Mouse (Mus musculus) midbrain, embryonic 12.5 days (tissue): Measurements from ENCODE around the gene Smyd3. TPM values are rescaled to one million over a fixed set of nuclear protein-coding genes. Genes with fewer than 3 reads are reported as not detected.
A peak's percentile ranks its signal among the peaks of the same experiment; 100 is the strongest.

Source experiments
- ATAC-seq: fragments of 200-750 bp; cut with Nextera tagmentation; 2 replicates; pipeline ENCODE4 v1.8.0; 2017; ENCODE audit warnings: low read depth, moderate TSS enrichment, moderate library complexity; ENCODE audit not compliant: low FRiP score
- H3K27ac ChIP-seq: fragments of 300-500 bp; sonication (generic); replicated peaks from 2 replicates; pipeline ENCODE4 v1.5.1; 2016; ENCODE audit warnings: mild to moderate bottlenecking
- H3K27me3 ChIP-seq: fragments of 300-500 bp; sonication (generic); 2 replicates; pipeline ENCODE4 v1.6.1; 2016; ENCODE audit warnings: mild to moderate bottlenecking
- H3K36me3 ChIP-seq: fragments of 300-500 bp; sonication (generic); 2 replicates; pipeline ENCODE4 v1.6.1; 2016
- H3K4me1 ChIP-seq: fragments of 300-500 bp; sonication (generic); 2 replicates; pipeline ENCODE4 v1.6.1; 2016
- H3K4me2 ChIP-seq: fragments of 300-500 bp; sonication (generic); replicated peaks from 2 replicates; pipeline ENCODE4 v1.6.1; 2016; ENCODE audit warnings: mild to moderate bottlenecking, moderate library complexity
- H3K4me3 ChIP-seq: fragments of 300-500 bp; sonication (generic); 2 replicates; pipeline ENCODE4 v1.5.1; 2016; ENCODE audit warnings: mild to moderate bottlenecking
- H3K9ac ChIP-seq: fragments of 300-500 bp; sonication (generic); replicated peaks from 2 replicates; pipeline ENCODE4 v1.6.1; 2016; ENCODE audit warnings: mild to moderate bottlenecking, moderate library complexity
- H3K9me3 ChIP-seq: fragments of 300-500 bp; sonication (generic); 2 replicates; pipeline ENCODE4 v1.6.1; 2016; ENCODE audit warnings: mild to moderate bottlenecking
- WGBS: fragments of 180-500 bp; shearing (Covaris S2); methylation state at CpG from one replicate; pipeline ENCODE4 v1.1.7; 2016; 5-methylcytosine and 5-hydroxymethylcytosine counted together
- polyA plus RNA-seq: library from polyadenylated mRNA; unstranded; fragments of >200 nt; fragmentation: Nextera tagmentation; extraction: Ambion mirVana; gene quantifications from 2 replicates; pipeline ENCODE4 v1.2.1, GENCODE M21; 2016

The Smyd3 gene
- polyA plus RNA-seq, 1 experiment from 2014 or later = 14.3 TPM

GRCm38 (mm10) chr1:179354250-179354649 lies 163.6 kb downstream of the Smyd3 start:
- 87% methylated on average over 6 of the region's 6 CpGs for WGBS
- H3K27ac ChIP-seq = no peak overlapping the region
- ATAC-seq = no peak
- no peaks in the 10 kb centered on the region for H3K27me3 ChIP-seq
- H3K9me3 ChIP-seq = no peaks in the 10 kb centered on the region
- H3K36me3 ChIP-seq = no peaks in the 10 kb centered on the region
- no peaks in the 10 kb centered on the region for H3K4me1 ChIP-seq
- H3K4me3 ChIP-seq = no peak overlapping the region
- H3K9ac ChIP-seq = no peak overlapping the region
- no peak overlapping the region for H3K4me2 ChIP-seq

- H3K27ac ChIP-seq = peak overlapping the region; percentile 64
- ATAC-seq = peak; percentile 59; the same call in 1 of the 2 replicates
- H3K27me3 ChIP-seq = no peaks in the 10 kb centered on the region
- H3K4me1 ChIP-seq = 0 out of 2 replicates have a peak, but pooled peaks cover 2% of the 10 kb centered on the region
- H3K36me3 ChIP-seq = no peaks in the 10 kb centered on the region
- 32% methylated on average over 2 of the region's 2 CpGs for WGBS
- no peak overlapping the region for H3K9ac ChIP-seq
- H3K4me3 ChIP-seq = no peak overlapping the region
- no peaks in the 10 kb centered on the region for H3K9me3 ChIP-seq
- no peak overlapping the region for H3K4me2 ChIP-seq
Measured at GRCm38 (mm10) chr1:179345318-179345925, 172.4 kb downstream of the Smyd3 start.

- Histone ChIP-seq H3K27me3 (no peaks in the 10 kb centered on the region), H3K36me3 (no peaks in the 10 kb centered on the region), H3K4me2 (no peak overlapping the region), H3K4me1 (peaks cover 3% of the 10 kb centered on the region; the same call in 1 of the 2 replicates), H3K27ac (no peak overlapping the region), H3K4me3 (no peak overlapping the region), H3K9ac (no peak overlapping the region), H3K9me3 (no peaks in the 10 kb centered on the region)
- WGBS = 89% methylated on average over 17 of the region's 17 CpGs
- ATAC-seq = no peak
Measured at GRCm38 (mm10) chr1:179343426-179343825, 174.4 kb downstream of the Smyd3 start.

GRCm38 (mm10) chr1:179341589-179341988 lies 176.3 kb downstream of the Smyd3 start:
- Histone ChIP-seq H3K27me3 (no peaks in the 10 kb centered on the region), H3K4me2 (no peak overlapping the region), H3K4me3 (no peak overlapping the region), H3K4me1 (peaks cover 11% of the 10 kb centered on the region; the same call in 1 of the 2 replicates), H3K27ac (no peak overlapping the region), H3K9me3 (no peaks in the 10 kb centered on the region), H3K9ac (no peak overlapping the region), H3K36me3 (no peaks in the 10 kb centered on the region)
- no peak for ATAC-seq
- 57% methylated on average over 1 of the region's 1 CpGs for WGBS

GRCm38 (mm10) chr1:179339066-179339465 lies 178.8 kb downstream of the Smyd3 start:
- WGBS = 82% methylated on average over 3 of the region's 3 CpGs

GRCm38 (mm10) chr1:179337529-179337928 lies 180.3 kb downstream of the Smyd3 start:
- Histone ChIP-seq H3K9ac (no peak overlapping the region), H3K27me3 (no peaks in the 10 kb centered on the region), H3K9me3 (no peaks in the 10 kb centered on the region), H3K27ac (peak overlapping the region; percentile 54), H3K4me2 (no peak overlapping the region), H3K36me3 (no peaks in the 10 kb centered on the region), H3K4me3 (no peak overlapping the region), H3K4me1 (peaks cover 9% of the 10 kb centered on the region; the same call in 1 of the 2 replicates)
- ATAC-seq = no peak
- WGBS = 88% methylated on average over 5 of the region's 5 CpGs

More at GRCm38 (mm10) chr1:179339066-179339465, 178.8 kb downstream of the Smyd3 start:
- ATAC-seq = no peak
- Histone ChIP-seq H3K9me3 (no peaks in the 10 kb centered on the region), H3K4me3 (no peak overlapping the region), H3K27ac (peak overlapping the region; percentile 54; the same call in 1 of the 2 replicates), H3K27me3 (no peaks in the 10 kb centered on the region), H3K4me1 (peaks cover 9% of the 10 kb centered on the region; the same call in 1 of the 2 replicates), H3K36me3 (no peaks in the 10 kb centered on the region), H3K4me2 (no peak overlapping the region), H3K9ac (no peak overlapping the region)

GRCm38 (mm10) chr1:179326965-179327308 lies 190.9 kb downstream of the Smyd3 start:
- Histone ChIP-seq H3K9me3 (no peaks in the 10 kb centered on the region), H3K4me3 (no peak overlapping the region), H3K4me2 (no peak overlapping the region), H3K9ac (no peak overlapping the region), H3K4me1 (peaks cover 19% of the 10 kb centered on the region; the same call in 1 of the 2 replicates), H3K27me3 (no peaks in the 10 kb centered on the region), H3K36me3 (no peaks in the 10 kb centered on the region), H3K27ac (peak overlapping the region; percentile 49; the same call in 1 of the 2 replicates)
- 88% methylated on average over 3 of the region's 3 CpGs for WGBS
- no peak for ATAC-seq

GRCm38 (mm10) chr1:179326262-179326964 lies 191.4 kb downstream of the Smyd3 start:
- no peaks in the 10 kb centered on the region for H3K9me3 ChIP-seq
- H3K4me3 ChIP-seq = no peak overlapping the region
- H3K36me3 ChIP-seq = no peaks in the 10 kb centered on the region
- ATAC-seq = peak; percentile 66; the same call in 1 of the 2 replicates
- H3K4me1 ChIP-seq = peaks cover 19% of the 10 kb centered on the region; the same call in 1 of the 2 replicates
- peak overlapping the region; percentile 49; the same call in 1 of the 2 replicates for H3K27ac ChIP-seq
- no peaks in the 10 kb centered on the region for H3K27me3 ChIP-seq
- 83% methylated on average over 9 of the region's 9 CpGs for WGBS
- no peak overlapping the region for H3K4me2 ChIP-seq
- no peak overlapping the region for H3K9ac ChIP-seq

- no peaks in the 10 kb centered on the region for H3K27me3 ChIP-seq
- no peak overlapping the region for H3K9ac ChIP-seq
- H3K27ac ChIP-seq = no peak overlapping the region
- H3K4me2 ChIP-seq = no peak overlapping the region
- ATAC-seq = no peak
- WGBS = 79% methylated on average over 6 of the region's 6 CpGs
- no peak overlapping the region for H3K4me3 ChIP-seq
- peaks cover 19% of the 10 kb centered on the region; the same call in 1 of the 2 replicates for H3K4me1 ChIP-seq
- no peaks in the 10 kb centered on the region for H3K36me3 ChIP-seq
- no peaks in the 10 kb centered on the region for H3K9me3 ChIP-seq
Measured at GRCm38 (mm10) chr1:179324271-179324670, 193.6 kb downstream of the Smyd3 start.

- no peaks in the 10 kb centered on the region for H3K27me3 ChIP-seq
- no peaks in the 10 kb centered on the region for H3K36me3 ChIP-seq
- H3K4me1 ChIP-seq = no peaks in the 10 kb centered on the region
- no peaks in the 10 kb centered on the region for H3K9me3 ChIP-seq
- ATAC-seq = no peak
- 86% methylated on average over 5 of the region's 5 CpGs for WGBS
- no peak overlapping the region for H3K4me3 ChIP-seq
- no peak overlapping the region for H3K4me2 ChIP-seq
- H3K9ac ChIP-seq = no peak overlapping the region
- no peak overlapping the region for H3K27ac ChIP-seq
Measured at GRCm38 (mm10) chr1:179313618-179314017, 204.2 kb downstream of the Smyd3 start.

- H3K36me3 ChIP-seq = no peaks in the 10 kb centered on the region
- no peak for ATAC-seq
- no peak overlapping the region for H3K9ac ChIP-seq
- H3K9me3 ChIP-seq = no peaks in the 10 kb centered on the region
- no peaks in the 10 kb centered on the region for H3K27me3 ChIP-seq
- no peak overlapping the region for H3K27ac ChIP-seq
- 86% methylated on average over 5 of the region's 5 CpGs for WGBS
- no peak overlapping the region for H3K4me2 ChIP-seq
- no peaks in the 10 kb centered on the region for H3K4me1 ChIP-seq
- H3K4me3 ChIP-seq = no peak overlapping the region
Measured at GRCm38 (mm10) chr1:179309487-179309886, 208.4 kb downstream of the Smyd3 start.

- Histone ChIP-seq H3K27ac (no peak overlapping the region), H3K4me3 (no peak overlapping the region), H3K4me1 (no peaks in the 10 kb centered on the region), H3K4me2 (no peak overlapping the region), H3K27me3 (no peaks in the 10 kb centered on the region), H3K36me3 (no peaks in the 10 kb centered on the region), H3K9me3 (no peaks in the 10 kb centered on the region), H3K9ac (no peak overlapping the region)
- WGBS = 85% methylated on average over 13 of the region's 13 CpGs
- ATAC-seq = no peak
Measured at GRCm38 (mm10) chr1:179302446-179303230, 215.2 kb downstream of the Smyd3 start.
